In genomic region chr3:102210775-102211174, GRCm38 (mm10) we compare ENCODE assay signal across 9 mouse cellular contexts. TPM values are rescaled to one million over a fixed set of nuclear protein-coding genes. Genes with fewer than 3 reads are reported as not detected.
DNase-seq lines count a peak whose midpoint lies in the region; ATAC-seq lines count a peak whose summit lies in the region.
"Had no signal": no experiment of that assay in that cellular context is flagged by ENCODE, and none has a peak within 500 bp of the region (broad histone marks: within the 10 kb centered on the region; RNA-seq: fewer than 3 reads in every experiment).

No protein-coding gene starts in this region.

- H3K9me3 ChIP-seq in megakaryocyte, embryonic 14.5 days = peaks cover 41% of the 10 kb centered on the region
- no peaks in the 10 kb centered on the region for H3K9me3 ChIP-seq in liver, embryonic 12.5 days (replicated peaks)

- no peak overlapping the region for H3K27ac ChIP-seq in liver, embryonic 12.5 days

- no peaks in the 10 kb centered on the region for H3K4me1 ChIP-seq in megakaryocyte, embryonic 14.5 days
- 0 out of 2 replicates have a peak, but pooled peaks cover 4% of the 10 kb centered on the region for H3K4me1 ChIP-seq in liver, embryonic 12.5 days

- H3K9ac ChIP-seq in liver, embryonic 12.5 days = no peak overlapping the region

- peak; percentile 49 for DNase-seq in embryo, embryonic 11 days
- no peak for DNase-seq in embryo, embryonic 10.5 days (ENCODE audit: low spot score)
- peak; percentile 31 for DNase-seq in testis, postnatal 14 days (ENCODE audit: low spot score)
- no peak for DNase-seq in layer of hippocampus, postnatal 10 days (ENCODE audit: low spot score in 2 of 2)
- no peak for DNase-seq in urinary bladder, postnatal 10 days (ENCODE audit: low spot score)

- H3K4me2 ChIP-seq in liver, embryonic 12.5 days = no peak overlapping the region

- ATAC-seq in megakaryocyte, adult 5-6 weeks (ENCODE audit: poor library complexity, severe bottlenecking) = no peak
- peak; percentile 10; the same call in 1 of the 2 replicates for ATAC-seq in liver, embryonic 12.5 days
- ATAC-seq: forebrain, embryonic 16.5 days had no signal

- no peaks in the 10 kb centered on the region for H3K36me3 ChIP-seq in megakaryocyte, embryonic 14.5 days (replicated peaks; ENCODE audit: low read length)
- H3K36me3 ChIP-seq in liver, embryonic 12.5 days = no peaks in the 10 kb centered on the region

- peaks cover 11% of the 10 kb centered on the region for H3K27me3 ChIP-seq in megakaryocyte, embryonic 14.5 days (replicated peaks)
- peaks cover 23% of the 10 kb centered on the region for H3K27me3 ChIP-seq in liver, embryonic 12.5 days (replicated peaks)

- 62% methylated on average over 3 of the region's 3 CpGs for WGBS in liver, embryonic 12.5 days (ENCODE audit: insufficient replicate concordance)

- H3K4me3 ChIP-seq in megakaryocyte, embryonic 14.5 days (replicated peaks) = peak overlapping the region; percentile 18
- no peak overlapping the region for H3K4me3 ChIP-seq in liver, embryonic 12.5 days

RNA-seq across cellular contexts. Expression of gene Vangl1, which starts 6.3 kb away (rescaled TPM):
- 1.0 and 3.3 TPM in 2 replicates for polyA plus RNA-seq in megakaryocyte, embryonic 14.5 days (2012; ENCODE audit: insufficient read depth, low replicate concordance)
- 1.1 TPM in 2 replicates for total RNA-seq in megakaryocyte, adult 5-6 weeks (2015)
- 0.04 and 0.77 TPM in 2 replicates for total RNA-seq in megakaryocyte, adult 5-6 weeks (2017)
- 70.5 and 76.3 TPM in 2 replicates for polyA plus RNA-seq in liver, embryonic 12.5 days (2016; fragmentation: Nextera tagmentation; extraction: Ambion mirVana)
- total RNA-seq in layer of hippocampus, postnatal 10 days (2021) = 10 to 100 TPM in 1 of 2 experiments, 1 to 10 TPM in 1; 8.4 to 11.0 TPM

Comparison
In these comparisons a context has a peak if more than half of its experiments do, and no peak if none do; other contexts are left out.
1. DNase-seq: peak in embryo, embryonic 11 days (single experiment) and testis, postnatal 14 days (single experiment); none in embryo, embryonic 10.5 days (single experiment), layer of hippocampus, postnatal 10 days (0 of 2) and urinary bladder, postnatal 10 days (single experiment).
2. RNA of gene Vangl1, which starts 6.3 kb away (total RNA-seq): 8.4 to 11.0 TPM in layer of hippocampus, postnatal 10 days; 0.04 to 1.1 TPM in megakaryocyte, adult 5-6 weeks; every median in the first group is over 4 times any median in the second.